Mouse (Mus musculus): ENCODE measurements around the gene Gm4858. TPM values are rescaled to one million over a fixed set of nuclear protein-coding genes. Genes with fewer than 3 reads are reported as not detected.

Gene Gm4858
- not detected for polyA plus RNA-seq (2014; fragmentation: Illumina TruSeq; extraction: RNeasy Lipid Tissue Mini Kit (QIAGEN cat#74804); ENCODE audit: low read depth, low replicate concordance)

DNA sequence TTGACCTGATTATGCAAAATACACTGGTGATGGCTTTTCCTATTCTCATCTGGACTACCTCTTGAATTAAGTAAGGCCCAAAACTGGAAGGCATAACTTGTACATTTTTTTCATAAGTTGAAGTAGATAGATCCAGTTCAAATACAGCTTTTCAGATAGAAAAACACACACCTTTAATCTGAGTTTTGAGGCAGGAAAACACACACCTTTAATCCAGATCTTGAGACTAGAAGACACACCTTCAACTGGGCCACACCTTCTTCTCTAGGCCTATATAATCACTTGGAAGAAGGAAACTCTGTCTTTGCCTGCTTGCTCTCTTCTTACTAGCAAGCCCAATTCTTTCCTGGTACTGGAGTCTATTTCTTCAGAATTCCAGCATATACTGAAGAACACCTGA is at the start of gene Gm4858:
Gm4858 (plus strand) TSS at position 301 of the 400 bp plus-strand sequence.

DNA sequence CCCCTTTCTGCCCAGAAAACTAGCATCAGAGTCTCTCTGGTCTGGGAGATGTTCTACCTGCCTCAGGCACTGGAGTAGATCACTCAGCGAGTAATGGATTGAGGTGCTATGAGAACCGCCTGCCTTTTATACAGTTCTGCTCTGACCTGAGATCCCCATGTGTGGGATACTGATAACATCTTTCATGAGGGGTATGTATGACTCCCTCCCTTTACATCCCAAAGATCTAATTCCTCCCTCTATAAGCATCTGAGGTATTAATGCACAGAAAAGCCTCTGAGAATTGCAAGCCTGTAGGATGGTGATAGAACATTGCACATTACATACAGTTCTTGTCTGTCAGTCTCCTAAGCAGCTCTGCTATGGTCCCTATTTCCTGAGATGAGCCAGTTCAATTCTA is 49.7 kb upstream of the Gm4858 start, which contains the start of gene Lce1m:
Lce1m (minus strand) TSS at position 101 of the 400 bp plus-strand sequence.

Other genes with a start within 250 kb of the Gm4858 start
- not detected for gene Kprp, start 241.6 kb upstream of the Gm4858 start, polyA plus RNA-seq (2014; fragmentation: Illumina TruSeq; extraction: RNeasy Lipid Tissue Mini Kit (QIAGEN cat#74804); ENCODE audit: low read depth, low replicate concordance)
- not detected for gene Lce1l, start 217.5 kb upstream of the Gm4858 start, polyA plus RNA-seq (2014; fragmentation: Illumina TruSeq; extraction: RNeasy Lipid Tissue Mini Kit (QIAGEN cat#74804); ENCODE audit: low read depth, low replicate concordance)
- not detected for gene 2310050C09Rik, start 198.6 kb upstream of the Gm4858 start, polyA plus RNA-seq (2014; fragmentation: Illumina TruSeq; extraction: RNeasy Lipid Tissue Mini Kit (QIAGEN cat#74804); ENCODE audit: low read depth, low replicate concordance)
- not detected for gene Lce3a, start 142.6 kb upstream of the Gm4858 start, polyA plus RNA-seq (2014; fragmentation: Illumina TruSeq; extraction: RNeasy Lipid Tissue Mini Kit (QIAGEN cat#74804); ENCODE audit: low read depth, low replicate concordance)
- not detected for gene Lce3b, start 135.8 kb upstream of the Gm4858 start, polyA plus RNA-seq (2014; fragmentation: Illumina TruSeq; extraction: RNeasy Lipid Tissue Mini Kit (QIAGEN cat#74804); ENCODE audit: low read depth, low replicate concordance)
- not detected for gene Lce3c, start 124.3 kb upstream of the Gm4858 start, polyA plus RNA-seq (2014; fragmentation: Illumina TruSeq; extraction: RNeasy Lipid Tissue Mini Kit (QIAGEN cat#74804); ENCODE audit: low read depth, low replicate concordance)
- gene Lce3d, start 111.4 kb upstream of the Gm4858 start, polyA plus RNA-seq (2014; fragmentation: Illumina TruSeq; extraction: RNeasy Lipid Tissue Mini Kit (QIAGEN cat#74804); ENCODE audit: low read depth, low replicate concordance): not detected
- not detected for gene Lce3e, start 101.8 kb upstream of the Gm4858 start, polyA plus RNA-seq (2014; fragmentation: Illumina TruSeq; extraction: RNeasy Lipid Tissue Mini Kit (QIAGEN cat#74804); ENCODE audit: low read depth, low replicate concordance)
- gene Lce3f, start 76.6 kb upstream of the Gm4858 start, polyA plus RNA-seq (2014; fragmentation: Illumina TruSeq; extraction: RNeasy Lipid Tissue Mini Kit (QIAGEN cat#74804); ENCODE audit: low read depth, low replicate concordance): not detected
- not detected for gene Crct1, start 53.1 kb upstream of the Gm4858 start, polyA plus RNA-seq (2014; fragmentation: Illumina TruSeq; extraction: RNeasy Lipid Tissue Mini Kit (QIAGEN cat#74804); ENCODE audit: low read depth, low replicate concordance)
- not detected for gene Lce1m, start 49.8 kb upstream of the Gm4858 start, polyA plus RNA-seq (2014; fragmentation: Illumina TruSeq; extraction: RNeasy Lipid Tissue Mini Kit (QIAGEN cat#74804); ENCODE audit: low read depth, low replicate concordance)
- gene Crnn, start 76.0 kb downstream of the Gm4858 start, polyA plus RNA-seq (2014; fragmentation: Illumina TruSeq; extraction: RNeasy Lipid Tissue Mini Kit (QIAGEN cat#74804); ENCODE audit: low read depth, low replicate concordance): not detected
- not detected for gene Flg2, start 128.5 kb downstream of the Gm4858 start, polyA plus RNA-seq (2014; fragmentation: Illumina TruSeq; extraction: RNeasy Lipid Tissue Mini Kit (QIAGEN cat#74804); ENCODE audit: low read depth, low replicate concordance)
- not detected for gene Flg, start 204.7 kb downstream of the Gm4858 start, polyA plus RNA-seq (2014; fragmentation: Illumina TruSeq; extraction: RNeasy Lipid Tissue Mini Kit (QIAGEN cat#74804); ENCODE audit: low read depth, low replicate concordance)